Mouse (Mus musculus): Measurements from ENCODE around the gene Pbx1.

- TF ChIP-seq CTCF (IDR thresholded peaks at IDR 0.05; ENCODE audit: control insufficient read depth, insufficient read depth, insufficient replicate concordance, low read depth, low read length) (no peak), POLR2A (IDR thresholded peaks at IDR 0.05; ENCODE audit: control insufficient read depth, low read depth, low read length) (no peak)
Observed at GRCm38 (mm10) chr1:168291001-168291642, 140.9 kb downstream of the Pbx1 start.
